Mouse (Mus musculus) liver, embryonic 11.5 days (tissue): ENCODE data around the gene Agk. TPM values are rescaled to one million over a fixed set of nuclear protein-coding genes. Genes with fewer than 3 reads are reported as not detected.

Experiments
- ATAC-seq: fragments of 200-750 bp; cut with Nextera tagmentation; replicated peaks from 2 replicates; pipeline ENCODE4 v1.8.0; 2017; ENCODE audit warnings: moderate number of reproducible peaks, mild to moderate bottlenecking, moderate TSS enrichment, moderate library complexity; ENCODE audit not compliant: low FRiP score
- DNase-seq: peaks from one replicate; pipeline ENCODE4 v3.0.0-alpha.2; 2017; ENCODE audit warnings: low spot score
- H3K27ac ChIP-seq: fragments of 300-500 bp; sonication (generic); 2 replicates; pipeline ENCODE4 v1.5.1; 2014; ENCODE audit warnings: mild to moderate bottlenecking, low read depth, low read length, control low read depth
- H3K27me3 ChIP-seq: fragments of 300-500 bp; sonication (generic); replicated peaks from 2 replicates; pipeline ENCODE4 v1.6.1; 2014; ENCODE audit warnings: low read length, mixed read lengths; ENCODE audit not compliant: control insufficient read depth, insufficient read depth
- H3K36me3 ChIP-seq: fragments of 300-500 bp; sonication (generic); 2 replicates; pipeline ENCODE4 v1.6.1; 2014; ENCODE audit warnings: mild to moderate bottlenecking, low read length, moderate library complexity, mixed read lengths; ENCODE audit not compliant: control insufficient read depth, insufficient read depth
- H3K4me1 ChIP-seq: fragments of 300-500 bp; sonication (generic); replicated peaks from 2 replicates; pipeline ENCODE4 v1.6.1; 2014; ENCODE audit warnings: low read length, mixed read lengths; ENCODE audit not compliant: control insufficient read depth, insufficient read depth
- H3K4me2 ChIP-seq: fragments of 300-500 bp; sonication (generic); 2 replicates; pipeline ENCODE4 v1.6.1; 2014; ENCODE audit warnings: mild to moderate bottlenecking, control low read depth, moderate library complexity
- H3K4me3 ChIP-seq: fragments of 300-500 bp; sonication (generic); 2 replicates; pipeline ENCODE4 v1.5.1; 2014; ENCODE audit warnings: low read depth, low read length, control low read depth
- H3K9ac ChIP-seq: fragments of 300-500 bp; sonication (generic); 2 replicates; pipeline ENCODE4 v1.6.1; 2014; ENCODE audit warnings: low read depth, low read length, control low read depth
- H3K9me3 ChIP-seq: fragments of 300-500 bp; sonication (generic); 2 replicates; pipeline ENCODE4 v1.6.1; 2016; ENCODE audit warnings: low read length, inconsistent platforms, mixed read lengths; ENCODE audit not compliant: control insufficient read depth
- WGBS: fragments of 180-500 bp; shearing (Covaris S2); extraction: QIAGEN DNeasy Blood & Tissue Kit; methylation state at CpG from one replicate; pipeline ENCODE4 v1.1.7; 2014; 5-methylcytosine and 5-hydroxymethylcytosine counted together
- polyA plus RNA-seq: library from polyadenylated mRNA; unstranded; fragments of >200 nt; fragmentation: Nextera tagmentation; extraction: Ambion mirVana; gene quantifications from 2 replicates; pipeline ENCODE4 v1.2.1, GENCODE M21; 2014

Agk gene
- polyA plus RNA-seq, 1 experiment from 2014 or later = 35.8 TPM

GRCm38 (mm10) chr6:40441276-40441675 lies 116.3 kb downstream of the Agk start:
- Histone ChIP-seq H3K27ac (no peak overlapping the region), H3K27me3 (peaks cover 5% of the 10 kb centered on the region; the same call in 1 of the 2 replicates), H3K4me1 (no peaks in the 10 kb centered on the region; the same call in 1 of the 2 replicates), H3K4me3 (no peak overlapping the region), H3K9me3 (no peaks in the 10 kb centered on the region), H3K9ac (no peak overlapping the region), H3K36me3 (no peaks in the 10 kb centered on the region), H3K4me2 (no peak overlapping the region)
- no peak for DNase-seq
- 78% methylated on average over 3 of the region's 3 CpGs for WGBS
- ATAC-seq = no peak

- no peaks in the 10 kb centered on the region for H3K9me3 ChIP-seq
- 34% methylated on average over 3 of the region's 3 CpGs for WGBS
- no peak overlapping the region for H3K4me2 ChIP-seq
- H3K9ac ChIP-seq = no peak overlapping the region
- H3K27me3 ChIP-seq = peaks cover 5% of the 10 kb centered on the region; the same call in 1 of the 2 replicates
- no peak overlapping the region for H3K27ac ChIP-seq
- no peak overlapping the region for H3K4me3 ChIP-seq
- ATAC-seq (no peak), DNase-seq (no peak)
- no peaks in the 10 kb centered on the region for H3K36me3 ChIP-seq
- H3K4me1 ChIP-seq = no peaks in the 10 kb centered on the region
These were observed 116.8 kb downstream of the Agk start for GRCm38 (mm10) chr6:40441755-40442154.

- no peak overlapping the region for H3K27ac ChIP-seq
These were observed 118.4 kb downstream of the Agk start for GRCm38 (mm10) chr6:40443281-40443928.

More at GRCm38 (mm10) chr6:40443281-40443928, 118.4 kb downstream of the Agk start:
- H3K9me3 ChIP-seq = no peaks in the 10 kb centered on the region
- no peak overlapping the region for H3K4me2 ChIP-seq
- peaks cover 5% of the 10 kb centered on the region; the same call in 1 of the 2 replicates for H3K27me3 ChIP-seq
- DNase-seq (no peak), ATAC-seq (no peak)
- no peaks in the 10 kb centered on the region for H3K36me3 ChIP-seq
- WGBS = 25% methylated on average over 10 of the region's 10 CpGs
- H3K4me1 ChIP-seq = no peaks in the 10 kb centered on the region
- H3K4me3 ChIP-seq = no peak overlapping the region
- no peak overlapping the region for H3K9ac ChIP-seq

Other genes starting within 250 kb of the Agk start
- gene E330009J07Rik, start 111.0 kb downstream of the Agk start, polyA plus RNA-seq = 4.7 and 5.5 TPM in 2 replicates
- gene Wee2, start 113.9 kb downstream of the Agk start, polyA plus RNA-seq = not detected in 2 replicates
- gene Ssbp1, start 146.2 kb downstream of the Agk start, polyA plus RNA-seq = 161 and 179 TPM in 2 replicates
- gene Tas2r137, start 166.1 kb downstream of the Agk start, polyA plus RNA-seq = not detected in 2 replicates
- not detected in 2 replicates for gene Tas2r108, start 168.4 kb downstream of the Agk start, polyA plus RNA-seq
- not detected in 2 replicates for gene Prss37, start 194.3 kb downstream of the Agk start, polyA plus RNA-seq
- gene Olfr461, start 229.9 kb downstream of the Agk start, polyA plus RNA-seq = 0.08 and 0.11 TPM in 2 replicates
- gene Olfr460, start 244.3 kb downstream of the Agk start, polyA plus RNA-seq = not detected in 2 replicates